Mouse (Mus musculus) layer of hippocampus, adult 9-10 months (tissue): ENCODE results near the gene Methig1.

Experiments used
- DNase-seq: peaks from one replicate; pipeline ENCODE4 v3.0.0; 2022; ENCODE audit warnings: low spot score

The Methig1 gene

DNA sequence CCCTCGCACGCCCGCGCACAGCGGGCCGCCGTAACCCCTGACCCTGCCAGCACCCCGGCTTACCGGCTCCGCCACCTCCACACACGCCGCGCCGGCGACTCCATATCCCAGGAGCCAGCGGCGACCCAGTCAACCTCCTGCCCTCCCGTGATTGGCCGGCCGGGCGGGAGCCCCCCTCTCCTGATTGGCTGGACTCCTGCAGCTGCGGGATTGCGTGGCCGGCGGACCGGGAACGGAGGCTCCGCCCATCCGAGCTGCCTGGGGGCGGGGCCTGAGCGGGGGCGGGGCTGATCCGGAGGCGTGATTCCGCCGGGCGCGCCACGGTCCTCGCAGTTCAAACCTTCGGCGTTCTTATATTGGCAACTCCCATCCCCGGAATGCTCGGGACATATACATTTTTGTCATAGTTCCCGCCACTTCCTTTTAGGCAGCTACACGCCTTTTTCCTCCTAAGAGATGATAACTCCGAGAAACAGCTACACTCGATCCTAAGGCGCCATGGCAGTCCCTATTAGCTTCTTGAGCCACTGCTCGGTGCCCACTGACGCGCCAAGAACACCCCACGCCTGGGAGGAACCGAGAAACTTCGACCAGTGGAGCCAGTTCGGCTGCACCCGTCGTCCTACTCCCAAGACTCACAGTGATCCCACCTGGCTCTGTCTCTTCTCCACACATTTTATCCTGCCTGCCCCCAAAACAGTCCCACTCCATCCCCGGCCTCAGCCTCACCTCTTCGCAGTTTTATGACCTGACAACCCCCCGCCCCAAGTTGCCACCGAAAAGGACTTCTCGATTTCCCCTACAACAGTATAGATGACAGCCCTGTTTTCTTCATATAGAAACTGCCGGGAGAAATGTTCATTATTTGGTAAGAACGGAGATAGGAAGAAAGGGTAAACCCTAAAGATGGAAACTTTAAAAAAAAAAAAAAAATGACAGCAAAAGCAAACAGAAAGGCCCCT, 70.2 kb downstream of the Methig1 start:
- DNase-seq: peak; percentile 70

DNA sequence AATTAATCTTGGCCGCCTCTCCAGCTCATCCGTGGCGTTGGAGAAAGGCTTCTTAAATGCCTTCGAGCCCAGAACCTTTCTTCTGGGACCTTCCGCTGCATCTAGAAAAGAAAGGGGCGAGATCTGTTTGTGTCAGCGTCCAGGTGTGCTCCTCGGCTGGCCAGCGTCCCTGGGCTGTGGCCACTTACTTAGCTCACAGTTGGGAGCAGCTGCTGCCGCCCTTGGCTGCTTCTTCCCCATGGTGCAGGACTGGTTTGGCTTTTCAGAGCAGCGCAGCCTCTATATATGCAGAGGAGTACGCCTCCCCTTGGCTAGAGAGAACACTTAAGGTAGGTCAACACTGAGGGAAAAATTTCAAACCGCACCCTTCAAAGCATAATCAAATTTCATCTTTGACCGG, 71.0 kb downstream of the Methig1 start:
- no peak for DNase-seq

DNA sequence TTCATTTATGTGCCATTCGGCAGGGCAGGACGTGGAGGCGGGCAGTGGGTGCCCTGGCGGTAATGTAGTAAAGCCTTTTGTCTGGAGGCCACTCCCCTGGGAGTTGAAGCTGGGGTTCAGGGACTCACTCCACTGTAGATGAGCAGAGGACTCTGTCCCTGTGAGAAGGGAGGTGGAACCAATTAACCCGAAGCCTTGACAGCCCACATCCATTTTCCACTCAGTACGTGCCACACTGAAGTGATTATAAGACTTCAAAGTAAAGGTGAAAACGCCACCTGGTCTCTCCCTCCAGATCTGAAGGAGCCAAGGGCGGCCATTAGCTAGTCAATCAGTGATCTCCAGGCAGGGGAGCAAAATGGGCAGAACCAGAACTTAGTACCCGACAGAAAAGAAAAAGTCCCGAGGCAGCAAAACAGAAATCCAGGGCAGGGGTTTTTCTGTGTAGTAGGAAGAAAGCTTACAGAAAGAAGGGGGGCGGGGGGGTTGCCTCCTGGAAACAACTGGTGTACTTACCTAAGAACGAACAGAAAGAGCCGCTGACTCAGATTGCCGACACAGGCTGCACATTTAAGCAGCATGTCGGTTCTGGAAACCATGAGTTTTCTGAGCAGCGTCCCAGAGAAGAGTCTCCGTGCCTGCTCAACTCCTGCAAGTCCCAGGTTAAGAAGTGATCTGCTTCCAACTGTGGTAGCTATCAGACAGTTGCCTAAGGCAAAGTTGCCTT, 71.6 kb downstream of the Methig1 start, which contains the start of gene Slc11a2:
TSS of gene Slc11a2 (minus strand) at position 677 of the 727 bp plus-strand sequence.
- DNase-seq: no peak

DNA sequence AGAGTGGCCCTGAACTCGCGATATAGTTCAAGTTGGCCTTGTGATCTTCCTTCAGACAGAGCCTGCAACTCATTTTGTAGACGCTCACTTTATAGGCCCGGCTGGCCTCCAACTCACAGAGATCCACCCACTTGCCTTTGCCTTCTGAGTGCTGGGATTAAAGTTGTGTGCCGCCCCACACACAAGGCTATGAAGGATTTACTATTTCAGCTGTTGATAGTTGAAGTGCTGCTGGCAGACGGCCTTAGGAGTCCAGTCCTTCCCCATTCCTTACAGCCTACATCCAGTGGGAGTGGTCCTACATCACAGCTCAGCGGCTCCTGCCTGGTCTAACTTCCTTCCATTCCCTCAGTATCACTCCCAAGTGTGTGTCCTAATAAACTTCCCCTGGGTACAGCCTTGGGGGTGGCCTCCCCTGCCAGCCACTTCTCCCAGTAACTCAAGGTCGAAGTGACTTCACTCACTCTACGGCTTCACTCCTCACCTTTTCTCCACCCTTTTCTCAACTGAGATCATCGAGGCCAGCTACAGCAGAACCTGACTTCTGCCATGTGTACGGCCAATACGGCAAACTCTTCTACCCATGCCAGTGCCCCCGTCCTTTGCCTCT, 75.5 kb downstream of the Methig1 start:
- no peak for DNase-seq

DNA sequence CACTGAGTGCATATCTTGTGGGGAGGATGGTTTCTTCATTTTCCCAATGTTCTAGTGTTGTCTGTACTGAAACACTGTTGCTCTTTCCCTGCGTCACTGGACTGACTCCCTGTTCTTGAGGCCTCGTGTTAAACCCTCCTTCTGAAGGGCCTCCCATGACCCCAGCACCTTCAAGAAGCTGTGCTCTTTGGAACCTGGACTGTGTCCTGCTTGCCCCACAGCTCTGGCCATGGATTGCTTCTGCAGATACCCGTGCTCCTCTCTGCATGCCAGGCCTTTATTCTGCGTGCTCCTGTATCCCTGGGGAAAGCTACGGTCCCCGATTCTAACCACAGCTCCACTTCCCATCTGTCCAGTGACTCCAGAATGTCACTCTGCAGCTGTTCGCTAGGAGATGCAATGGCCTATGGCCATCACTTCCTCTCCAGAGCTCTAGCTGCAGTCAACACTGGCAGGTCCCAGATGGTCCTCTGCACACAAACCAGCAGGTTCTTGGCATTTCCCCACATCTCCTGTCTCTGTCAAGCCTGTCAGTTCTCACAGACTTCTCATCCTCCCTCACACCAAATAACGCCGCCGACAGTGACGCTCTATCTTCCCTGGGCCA, 77.1 kb downstream of the Methig1 start:
- DNase-seq: no peak

DNA sequence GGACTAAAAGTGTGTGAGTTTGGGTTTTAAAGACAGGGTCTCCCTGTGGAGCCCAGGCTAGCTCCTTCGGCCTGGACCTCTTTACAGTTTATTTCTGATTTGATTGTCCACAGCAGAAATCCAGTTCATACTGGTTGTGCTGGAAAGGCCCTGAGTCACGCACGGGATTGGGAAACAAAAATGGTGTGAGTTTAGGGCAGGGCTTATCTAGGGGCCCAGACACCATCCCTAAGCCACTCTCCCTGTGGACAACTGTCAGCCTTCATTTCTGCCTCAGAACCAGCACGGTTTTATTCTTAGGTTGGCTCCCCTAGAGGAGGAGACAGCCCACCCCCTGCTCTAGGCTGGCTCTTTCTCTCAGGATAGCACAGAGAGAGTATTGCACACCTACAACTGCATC, 80.3 kb downstream of the Methig1 start:
- no peak for DNase-seq
